ENCODE assay signal across 8 mouse cellular contexts in genomic region chr10:81405588-81406201, GRCm38 (mm10). TPM values are rescaled to one million over a fixed set of nuclear protein-coding genes. Genes with fewer than 3 reads are reported as not detected.
DNase-seq lines count a peak whose midpoint lies in the region; ATAC-seq and TF ChIP-seq lines count a peak whose summit lies in the region.

No protein-coding gene starts in this region.

- H3K27me3 ChIP-seq in liver, embryonic 14.5 days (ENCODE audit: control insufficient read depth, insufficient read depth, low read length): peaks cover 31% of the 10 kb centered on the region
- no peaks in the 10 kb centered on the region for H3K27me3 ChIP-seq in stomach, postnatal 0 days (ENCODE audit: control insufficient read depth, insufficient read depth, low read length)
- peaks cover 41% of the 10 kb centered on the region for H3K27me3 ChIP-seq in midbrain, embryonic 11.5 days (ENCODE audit: control insufficient read depth, insufficient read depth, low read length)

- H3K9me3 ChIP-seq in liver, embryonic 14.5 days (ENCODE audit: control insufficient read depth, low read length): no peaks in the 10 kb centered on the region
- no peaks in the 10 kb centered on the region for H3K9me3 ChIP-seq in stomach, postnatal 0 days (ENCODE audit: control insufficient read depth, low read length)
- H3K9me3 ChIP-seq in midbrain, embryonic 11.5 days (ENCODE audit: control insufficient read depth, low read length): no peaks in the 10 kb centered on the region

- no peak overlapping the region for H3K4me3 ChIP-seq in embryonic fibroblast, embryonic 13.5 days (ENCODE audit: insufficient read depth, low read length)
- H3K4me3 ChIP-seq in liver, embryonic 14.5 days (ENCODE audit: insufficient read depth in 1 of 2, low read depth in 2 of 2, low read length in 2 of 2): no peak overlapping the region
- no peak overlapping the region for H3K4me3 ChIP-seq in stomach, postnatal 0 days (ENCODE audit: low read depth, low read length)
- H3K4me3 ChIP-seq in midbrain, embryonic 11.5 days (ENCODE audit: low read depth, low read length): no peak overlapping the region

- peak; percentile 94 for DNase-seq in heart, adult 11 months
- no peak for DNase-seq in heart, adult 9 months (ENCODE audit: low spot score in 2 of 2)
- DNase-seq in 3134 (ENCODE audit: extremely low read depth, insufficient read length, low spot score): peak; percentile 42
- DNase-seq in R1 (ENCODE audit: low read depth, low spot score): peak; percentile 70
- peak in 1 of 3 experiments; percentile 44 for DNase-seq in liver, embryonic 14.5 days (ENCODE audit: low read depth in 3 of 3, low spot score in 3 of 3)
- DNase-seq in stomach, postnatal 0 days (ENCODE audit: low spot score): peak; percentile 76
- DNase-seq in midbrain, embryonic 11.5 days (ENCODE audit: low spot score, missing footprints): no peak

- no peaks in the 10 kb centered on the region for H3K36me3 ChIP-seq in liver, embryonic 14.5 days (replicated peaks; ENCODE audit: control insufficient read depth, insufficient read depth, low read depth)
- peaks cover 31% of the 10 kb centered on the region for H3K36me3 ChIP-seq in stomach, postnatal 0 days (ENCODE audit: control insufficient read depth, insufficient read depth, low read length)
- no peaks in the 10 kb centered on the region for H3K36me3 ChIP-seq in midbrain, embryonic 11.5 days (ENCODE audit: control insufficient read depth, insufficient read depth, low read length)

- TF ChIP-seq EP300 in liver, embryonic 14.5 days (IDR thresholded peaks at IDR 0.05; ENCODE audit: low read depth): no peak
- TF ChIP-seq EP300 in stomach, postnatal 0 days (optimal IDR thresholded peaks at IDR 0.05): no peak

- no peak for TF ChIP-seq POLR2A in embryonic fibroblast, embryonic 13.5 days (IDR thresholded peaks at IDR 0.05; ENCODE audit: low read depth, low read length)

- no peak for ATAC-seq in liver, embryonic 14.5 days (ENCODE audit: insufficient read depth)
- no peak for ATAC-seq in stomach, postnatal 0 days (ENCODE audit: low FRiP score, low TSS enrichment)
- ATAC-seq in midbrain, embryonic 11.5 days (ENCODE audit: low FRiP score): no peak

- H3K27ac ChIP-seq in embryonic fibroblast, embryonic 13.5 days (ENCODE audit: insufficient read depth, low read length): no peak overlapping the region
- no peak overlapping the region for H3K27ac ChIP-seq in liver, embryonic 14.5 days
- no peak overlapping the region for H3K27ac ChIP-seq in stomach, postnatal 0 days (replicated peaks)
- no peak overlapping the region for H3K27ac ChIP-seq in midbrain, embryonic 11.5 days (ENCODE audit: low read depth, low read length)

- H3K9ac ChIP-seq in liver, embryonic 14.5 days (replicated peaks): no peak overlapping the region
- H3K9ac ChIP-seq in stomach, postnatal 0 days (ENCODE audit: low read length): no peak overlapping the region
- no peak overlapping the region for H3K9ac ChIP-seq in midbrain, embryonic 11.5 days (ENCODE audit: low read length)

- peaks cover 35% of the 10 kb centered on the region for H3K4me1 ChIP-seq in embryonic fibroblast, embryonic 13.5 days (ENCODE audit: control insufficient read depth, insufficient read depth, low read length)
- H3K4me1 ChIP-seq in liver, embryonic 14.5 days (replicated peaks; ENCODE audit: control insufficient read depth in 2 of 2, insufficient read depth in 2 of 2, low read length in 1 of 2): peaks cover 7 to 20% of the 10 kb centered on the region in 2 experiments; a peak in 3 of 4 replicates
- peaks cover 12% of the 10 kb centered on the region for H3K4me1 ChIP-seq in stomach, postnatal 0 days (replicated peaks; ENCODE audit: control insufficient read depth, insufficient read depth)
- H3K4me1 ChIP-seq in midbrain, embryonic 11.5 days (ENCODE audit: control insufficient read depth, insufficient read depth, low read length): peaks cover 51% of the 10 kb centered on the region

- WGBS in liver, embryonic 14.5 days (ENCODE audit: insufficient replicate concordance): 34% methylated on average over 13 of the region's 13 CpGs
- WGBS in stomach, postnatal 0 days: 51% methylated on average over 13 of the region's 13 CpGs
- 43% methylated on average over 13 of the region's 13 CpGs for WGBS in midbrain, embryonic 11.5 days

- TF ChIP-seq CTCF in embryonic fibroblast, embryonic 13.5 days (IDR thresholded peaks at IDR 0.05; ENCODE audit: borderline replicate concordance, insufficient read depth, low read length): peak; percentile 72; the same call in 1 of the 2 replicates
- peak; percentile 92 for TF ChIP-seq CTCF in liver, embryonic 14.5 days (IDR thresholded peaks at IDR 0.05; ENCODE audit: low read depth)
- TF ChIP-seq CTCF in stomach, postnatal 0 days (IDR thresholded peaks at IDR 0.05; ENCODE audit: low read depth): peak; percentile 78

- no peak overlapping the region for H3K4me2 ChIP-seq in liver, embryonic 14.5 days (ENCODE audit: low read depth)
- no peak overlapping the region for H3K4me2 ChIP-seq in stomach, postnatal 0 days (replicated peaks; ENCODE audit: low read depth)
- H3K4me2 ChIP-seq in midbrain, embryonic 11.5 days: no peak overlapping the region

RNA-seq across cellular contexts. Expression of gene Smim24, which starts 12.8 kb away (rescaled TPM):
- polyA plus RNA-seq in embryonic fibroblast, embryonic 13.5 days (2011; ENCODE audit: insufficient read length, low read depth, missing spikeins): 0.58 and 2.2 TPM in 2 replicates
- polyA plus RNA-seq in liver, embryonic 14.5 days (2012; rRNA removed): 1.6 and 1.9 TPM in 2 replicates
- 1.7 and 1.8 TPM in 2 replicates for polyA plus RNA-seq in liver, embryonic 14.5 days (2014; fragmentation: Nextera tagmentation; extraction: Ambion mirVana)
- polyA plus RNA-seq in stomach, postnatal 0 days (2015; fragmentation: Nextera tagmentation; extraction: Ambion mirVana): 205 and 239 TPM in 2 replicates
- polyA plus RNA-seq in midbrain, embryonic 11.5 days (2014; fragmentation: Nextera tagmentation; extraction: Ambion mirVana): 2.3 and 2.7 TPM in 2 replicates

RNA-seq across cellular contexts. Expression of gene Gm48552, which starts 16.9 kb away (rescaled TPM):
- 1.1 TPM in 1 of 2 replicates, not detected in the other for polyA plus RNA-seq in embryonic fibroblast, embryonic 13.5 days (2011; ENCODE audit: insufficient read length, low read depth, missing spikeins)
- 0.78 and 0.90 TPM in 2 replicates for polyA plus RNA-seq in liver, embryonic 14.5 days (2012; rRNA removed)
- polyA plus RNA-seq in liver, embryonic 14.5 days (2014; fragmentation: Nextera tagmentation; extraction: Ambion mirVana): 0.21 and 0.36 TPM in 2 replicates
- polyA plus RNA-seq in stomach, postnatal 0 days (2015; fragmentation: Nextera tagmentation; extraction: Ambion mirVana): 0.29 and 0.36 TPM in 2 replicates
- polyA plus RNA-seq in midbrain, embryonic 11.5 days (2014; fragmentation: Nextera tagmentation; extraction: Ambion mirVana): 0.20 and 0.47 TPM in 2 replicates

RNA-seq across cellular contexts. Expression of gene Gm48551, which starts 21.4 kb away (rescaled TPM):
- 1.4 TPM in 1 of 2 replicates, not detected in the other for polyA plus RNA-seq in embryonic fibroblast, embryonic 13.5 days (2011; ENCODE audit: insufficient read length, low read depth, missing spikeins)
- 1.0 and 1.7 TPM in 2 replicates for polyA plus RNA-seq in liver, embryonic 14.5 days (2012; rRNA removed)
- 0.37 and 0.47 TPM in 2 replicates for polyA plus RNA-seq in liver, embryonic 14.5 days (2014; fragmentation: Nextera tagmentation; extraction: Ambion mirVana)
- polyA plus RNA-seq in stomach, postnatal 0 days (2015; fragmentation: Nextera tagmentation; extraction: Ambion mirVana): 1.1 and 1.4 TPM in 2 replicates
- 2.7 and 2.9 TPM in 2 replicates for polyA plus RNA-seq in midbrain, embryonic 11.5 days (2014; fragmentation: Nextera tagmentation; extraction: Ambion mirVana)

RNA-seq across cellular contexts. Expression of gene Dohh, which starts 21.5 kb away (rescaled TPM):
- polyA plus RNA-seq in embryonic fibroblast, embryonic 13.5 days (2011; ENCODE audit: insufficient read length, low read depth, missing spikeins): 37.7 and 50.1 TPM in 2 replicates
- 29.8 and 32.2 TPM in 2 replicates for polyA plus RNA-seq in liver, embryonic 14.5 days (2012; rRNA removed)
- 35.0 and 39.7 TPM in 2 replicates for polyA plus RNA-seq in liver, embryonic 14.5 days (2014; fragmentation: Nextera tagmentation; extraction: Ambion mirVana)
- polyA plus RNA-seq in stomach, postnatal 0 days (2015; fragmentation: Nextera tagmentation; extraction: Ambion mirVana): 59.4 and 63.0 TPM in 2 replicates
- polyA plus RNA-seq in midbrain, embryonic 11.5 days (2014; fragmentation: Nextera tagmentation; extraction: Ambion mirVana): 43.3 and 53.7 TPM in 2 replicates

RNA-seq across cellular contexts. Expression of gene Fzr1, which starts 27.4 kb away (rescaled TPM):
- polyA plus RNA-seq in embryonic fibroblast, embryonic 13.5 days (2011; ENCODE audit: insufficient read length, low read depth, missing spikeins): 26.4 and 26.7 TPM in 2 replicates
- 73.1 and 86.2 TPM in 2 replicates for polyA plus RNA-seq in liver, embryonic 14.5 days (2012; rRNA removed)
- 80.5 and 85.2 TPM in 2 replicates for polyA plus RNA-seq in liver, embryonic 14.5 days (2014; fragmentation: Nextera tagmentation; extraction: Ambion mirVana)
- polyA plus RNA-seq in stomach, postnatal 0 days (2015; fragmentation: Nextera tagmentation; extraction: Ambion mirVana): 51.4 and 51.6 TPM in 2 replicates
- polyA plus RNA-seq in midbrain, embryonic 11.5 days (2014; fragmentation: Nextera tagmentation; extraction: Ambion mirVana): 94.3 and 104 TPM in 2 replicates

Comparison
In these comparisons a context has a peak if more than half of its experiments do, and no peak if none do; other contexts are left out.
1. DNase-seq: peak in heart, adult 11 months (single experiment), 3134 (single experiment), R1 (single experiment) and stomach, postnatal 0 days (single experiment); none in heart, adult 9 months (0 of 2) and midbrain, embryonic 11.5 days (single experiment).
2. RNA of gene Smim24, which starts 12.8 kb away (polyA plus RNA-seq): 205 to 239 TPM in stomach, postnatal 0 days; 2.3 to 2.7 TPM in midbrain, embryonic 11.5 days, 1.6 to 1.9 TPM in liver, embryonic 14.5 days and 0.58 to 2.2 TPM in embryonic fibroblast, embryonic 13.5 days; every median in the first group is over 10 times any median in the second.
3. Peak in every context shown above with its lines, with median percentiles within 50 percentile points of each other: CTCF ChIP-seq.